Mouse (Mus musculus) myocyte (in vitro differentiated cells): ENCODE results near the gene Cabcoco1. TPM values are rescaled to one million over a fixed set of nuclear protein-coding genes. Genes with fewer than 3 reads are reported as not detected.

Experiments
- H3K27me3 ChIP-seq: one replicate; pipeline ENCODE4 v1.6.1; 2011; ENCODE audit not compliant: control insufficient read depth, insufficient read depth, insufficient read length
- H3K36me3 ChIP-seq: one replicate; pipeline ENCODE4 v1.6.1; 2011; ENCODE audit not compliant: control insufficient read depth, insufficient read depth
- H3K4me2 ChIP-seq: one replicate; pipeline ENCODE4 v1.6.1; 2011; ENCODE audit warnings: low read depth, control low read depth
- H3K4me3 ChIP-seq: one replicate; pipeline ENCODE4 v1.5.1; 2011; ENCODE audit warnings: mild to moderate bottlenecking, control low read depth, moderate library complexity
- H3K79me2 ChIP-seq: one replicate; pipeline ENCODE4 v1.6.1; 2011; ENCODE audit not compliant: control insufficient read depth, insufficient read depth
- H3ac ChIP-seq: one replicate; pipeline ENCODE4 v1.6.1; 2011; ENCODE audit not compliant: control insufficient read depth, insufficient read length
- CEBPB ChIP-seq: IDR thresholded peaks from 2 replicates; pipeline ENCODE4 v1.6.1; 2011; ENCODE audit warnings: mild to moderate bottlenecking, moderate library complexity; ENCODE audit not compliant: poor library complexity, insufficient read depth, severe bottlenecking
- E2F4 ChIP-seq: IDR thresholded peaks from one replicate; pipeline ENCODE4 v1.6.1; 2011; ENCODE audit warnings: mild to moderate bottlenecking, control low read depth, moderate library complexity; ENCODE audit not compliant: insufficient read depth
- MAX ChIP-seq: IDR thresholded peaks from one replicate; pipeline ENCODE4 v1.6.1; 2011; ENCODE audit warnings: low read depth, mild to moderate bottlenecking, control low read depth
- MYOD1 ChIP-seq, 3 experiments: IDR thresholded peaks; one replicate each; pipeline ENCODE4 v1.6.1; 2011; ENCODE audit warnings: control low read depth in 2 of 3, low read depth in 2 of 3, mild to moderate bottlenecking in 2 of 3, moderate library complexity in 1 of 3; ENCODE audit not compliant: insufficient read length in 2 of 3, control insufficient read depth in 1 of 3
- MYOG ChIP-seq, 3 experiments: IDR thresholded peaks; one replicate each; pipeline ENCODE4 v1.6.1; 2011; ENCODE audit warnings: control low read depth in 2 of 3, low read depth in 2 of 3, mild to moderate bottlenecking in 2 of 3; ENCODE audit not compliant: insufficient read length in 2 of 3, control insufficient read depth in 1 of 3, insufficient read depth in 1 of 3
- POLR2A ChIP-seq: IDR thresholded peaks from one replicate; pipeline ENCODE4 v1.6.1; 2011; ENCODE audit warnings: low read depth, mild to moderate bottlenecking, control low read depth, moderate library complexity; ENCODE audit not compliant: insufficient read length
- POLR2AphosphoS2 ChIP-seq: IDR thresholded peaks from one replicate; pipeline ENCODE4 v1.6.1; 2011; ENCODE audit warnings: low read depth, control low read depth; ENCODE audit not compliant: insufficient read length
- REST ChIP-seq: IDR thresholded peaks from one replicate; pipeline ENCODE4 v1.6.1; 2011; ENCODE audit warnings: mild to moderate bottlenecking, control low read depth, moderate library complexity; ENCODE audit not compliant: insufficient read depth, insufficient read length
- SRF ChIP-seq: IDR thresholded peaks from one replicate; pipeline ENCODE4 v1.6.1; 2011; ENCODE audit warnings: low read depth; ENCODE audit not compliant: control insufficient read depth, insufficient read length
- TCF12 ChIP-seq: IDR thresholded peaks from one replicate; pipeline ENCODE4 v1.6.1; 2011; ENCODE audit warnings: mild to moderate bottlenecking, control low read depth; ENCODE audit not compliant: poor library complexity, insufficient read depth, severe bottlenecking
- TCF3 ChIP-seq: IDR thresholded peaks from one replicate; pipeline ENCODE4 v1.6.1; 2011; ENCODE audit warnings: low read depth, control low read depth; ENCODE audit not compliant: insufficient read length
- USF1 ChIP-seq: IDR thresholded peaks from one replicate; pipeline ENCODE4 v1.6.1; 2011; ENCODE audit warnings: low read depth, mild to moderate bottlenecking, control low read depth, moderate library complexity
- polyA plus RNA-seq: library from polyadenylated mRNA; unstranded; fragments of >200 nt; fragmentation: generic; extraction: Trizol; gene quantifications from one replicate; pipeline ENCODE4 v1.2.1, GENCODE M21; 2012; ENCODE audit warnings: missing spikeins

The Cabcoco1 gene
- polyA plus RNA-seq, 1 experiment, result not detected

DNA sequence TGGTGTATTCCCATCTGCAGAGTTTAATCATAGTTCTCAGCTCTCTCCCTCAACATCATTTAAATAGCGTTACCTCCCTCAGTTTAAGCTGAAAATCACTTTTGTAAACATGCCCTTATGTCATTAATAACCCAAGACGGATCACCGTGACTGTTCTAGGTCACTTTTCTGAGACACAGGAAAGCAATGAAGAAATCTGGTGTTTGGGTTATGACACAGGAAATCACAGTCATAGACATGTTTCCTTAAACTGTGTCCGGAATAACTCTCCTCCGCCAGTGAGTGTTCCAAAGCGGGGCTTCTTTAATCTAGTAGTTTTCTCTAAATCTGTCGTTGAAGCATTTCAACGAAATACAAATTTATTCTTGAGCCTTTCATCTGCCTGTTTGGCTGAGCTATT, 68.9 kb downstream of the Cabcoco1 start:
- H3K4me2 ChIP-seq, result no peak overlapping the region
- H3K27me3 ChIP-seq, result no peaks in the 10 kb centered on the region
- H3K36me3 ChIP-seq, result no peaks in the 10 kb centered on the region
- no peak overlapping the region for H3ac ChIP-seq
- TF ChIP-seq REST, result no peak
- H3K79me2 ChIP-seq, result no peaks in the 10 kb centered on the region
- H3K4me3 ChIP-seq, result no peak overlapping the region

DNA sequence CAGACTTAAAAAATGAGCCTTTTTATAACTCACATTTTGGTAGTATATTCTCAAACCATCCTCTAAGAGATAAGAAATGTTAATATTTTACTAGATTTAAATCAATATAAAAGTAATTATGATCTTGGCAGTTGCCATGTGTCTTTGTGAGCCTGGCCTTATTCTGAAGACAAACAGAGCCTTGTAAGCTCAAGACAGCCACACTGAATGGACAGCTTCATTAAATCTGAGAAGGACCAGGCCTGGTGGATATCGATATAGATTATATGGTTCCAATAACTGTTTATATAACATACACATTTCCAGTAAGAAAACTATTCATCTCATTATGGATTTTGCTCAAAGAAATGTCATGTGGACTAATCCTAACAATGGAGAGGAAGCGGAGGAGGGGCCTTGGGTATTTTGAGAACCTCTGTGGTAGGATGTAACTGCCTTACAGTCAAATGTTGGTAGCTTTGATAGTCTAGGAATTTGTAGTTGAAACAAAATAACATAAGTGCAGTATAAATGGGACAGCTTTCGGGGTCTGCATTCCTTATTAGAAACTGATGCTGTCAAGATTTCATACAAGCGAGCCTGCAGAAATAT, 75.9 kb downstream of the Cabcoco1 start:
- Histone ChIP-seq H3K27me3 (no peaks in the 10 kb centered on the region), H3K4me3 (no peak overlapping the region), H3K4me2 (no peak overlapping the region), H3K79me2 (no peaks in the 10 kb centered on the region), H3K36me3 (no peaks in the 10 kb centered on the region), H3ac (no peak overlapping the region)
- no peak for TF ChIP-seq MYOG (IDR thresholded peaks at IDR 0.05; ENCODE audit: control insufficient read depth in 1 of 3, insufficient read depth in 1 of 3, insufficient read length in 2 of 3, low read depth in 2 of 3)

DNA sequence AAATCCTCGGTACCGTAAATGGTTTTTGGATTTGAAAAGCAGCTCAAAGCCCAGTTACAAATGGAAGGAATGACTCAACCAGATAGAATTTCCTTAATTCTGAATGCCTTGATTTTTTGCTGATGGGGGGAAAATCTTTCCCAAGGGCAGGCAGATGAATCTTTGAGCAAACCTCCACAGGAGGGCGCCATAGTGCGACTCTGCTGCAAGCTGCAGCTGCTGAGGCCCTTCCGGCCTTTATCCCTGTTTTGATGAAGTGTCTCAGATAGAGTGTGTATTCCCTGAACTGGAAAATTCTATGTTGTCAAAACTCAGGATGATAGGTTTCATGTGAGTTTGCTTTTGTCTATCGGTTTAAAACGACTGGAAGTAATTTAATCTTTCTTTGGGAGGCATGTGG, 76.8 kb downstream of the Cabcoco1 start:
- TF ChIP-seq TCF12 (no peak), MYOD1 (IDR thresholded peaks at IDR 0.05; ENCODE audit: control insufficient read depth in 1 of 3, insufficient read length in 2 of 3, low read depth in 2 of 3) (peak in 1 of 3 experiments; percentile 68), MYOG (IDR thresholded peaks at IDR 0.05; ENCODE audit: control insufficient read depth in 1 of 3, insufficient read depth in 1 of 3, insufficient read length in 2 of 3, low read depth in 2 of 3) (peak in 2 of 3 experiments; percentile 43 to 61)
- H3K36me3 ChIP-seq, result no peaks in the 10 kb centered on the region
- no peaks in the 10 kb centered on the region for H3K79me2 ChIP-seq
- no peak overlapping the region for H3ac ChIP-seq
- H3K4me3 ChIP-seq, result no peak overlapping the region
- H3K27me3 ChIP-seq, result no peaks in the 10 kb centered on the region
- no peak overlapping the region for H3K4me2 ChIP-seq

DNA sequence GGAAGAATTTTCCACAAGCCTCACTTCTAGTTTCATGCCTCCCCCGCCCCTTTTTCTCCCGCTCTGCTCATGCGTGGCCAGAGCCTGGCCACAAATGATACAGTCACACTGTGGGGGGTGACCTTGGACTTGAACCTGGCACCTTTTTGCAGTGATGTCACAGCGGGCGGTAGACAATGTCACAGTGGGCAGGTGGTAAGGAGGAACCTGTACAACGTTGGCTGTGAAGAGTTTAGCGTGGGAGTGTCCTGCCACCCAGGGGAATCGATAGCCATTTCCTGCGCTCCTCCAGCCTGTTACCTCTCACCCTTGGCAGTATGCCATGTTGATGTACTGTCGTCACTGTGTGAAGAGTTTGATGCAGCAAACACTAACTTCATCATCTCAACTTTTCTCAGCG, 81.9 kb downstream of the Cabcoco1 start:
- TF ChIP-seq MAX (no peak), POLR2AphosphoS2 (no peak), CEBPB (no peak), REST (no peak), TCF12 (no peak), MYOG (IDR thresholded peaks at IDR 0.05; ENCODE audit: control insufficient read depth in 1 of 3, insufficient read depth in 1 of 3, insufficient read length in 2 of 3, low read depth in 2 of 3) (no peak), SRF (no peak), MYOD1 (IDR thresholded peaks at IDR 0.05; ENCODE audit: control insufficient read depth in 1 of 3, insufficient read length in 2 of 3, low read depth in 2 of 3) (no peak), USF1 (no peak), POLR2A (no peak), E2F4 (no peak), TCF3 (no peak)
- Histone ChIP-seq H3K4me2 (no peak overlapping the region), H3K36me3 (no peaks in the 10 kb centered on the region), H3K4me3 (no peak overlapping the region), H3ac (no peak overlapping the region), H3K27me3 (no peaks in the 10 kb centered on the region), H3K79me2 (no peaks in the 10 kb centered on the region)

DNA sequence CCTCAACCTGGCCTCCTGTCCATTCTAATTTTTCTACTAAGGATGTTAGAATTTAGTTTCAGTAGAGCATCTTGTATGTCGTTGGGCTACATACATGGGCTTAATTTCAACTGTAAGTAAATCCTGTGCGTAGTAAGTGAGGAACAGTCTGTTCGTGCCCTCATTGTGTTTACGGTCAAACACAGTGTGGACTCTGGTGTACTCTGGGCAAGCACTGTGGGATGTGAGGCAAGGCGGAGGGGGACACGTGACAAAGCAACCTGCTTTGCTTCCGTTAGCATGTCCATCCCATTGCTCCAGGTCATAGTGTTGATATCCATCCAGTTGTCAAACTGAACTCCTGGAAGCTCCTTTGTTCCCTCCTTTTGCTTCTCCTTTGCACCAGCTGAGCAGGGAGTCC, 84.7 kb downstream of the Cabcoco1 start:
- Histone ChIP-seq H3K4me3 (no peak overlapping the region), H3K27me3 (no peaks in the 10 kb centered on the region), H3K36me3 (no peaks in the 10 kb centered on the region), H3K4me2 (no peak overlapping the region), H3K79me2 (no peaks in the 10 kb centered on the region), H3ac (no peak overlapping the region)
- no peak for TF ChIP-seq MYOD1 (IDR thresholded peaks at IDR 0.05; ENCODE audit: control insufficient read depth in 1 of 3, insufficient read length in 2 of 3, low read depth in 2 of 3)
- TF ChIP-seq TCF12, result no peak

DNA sequence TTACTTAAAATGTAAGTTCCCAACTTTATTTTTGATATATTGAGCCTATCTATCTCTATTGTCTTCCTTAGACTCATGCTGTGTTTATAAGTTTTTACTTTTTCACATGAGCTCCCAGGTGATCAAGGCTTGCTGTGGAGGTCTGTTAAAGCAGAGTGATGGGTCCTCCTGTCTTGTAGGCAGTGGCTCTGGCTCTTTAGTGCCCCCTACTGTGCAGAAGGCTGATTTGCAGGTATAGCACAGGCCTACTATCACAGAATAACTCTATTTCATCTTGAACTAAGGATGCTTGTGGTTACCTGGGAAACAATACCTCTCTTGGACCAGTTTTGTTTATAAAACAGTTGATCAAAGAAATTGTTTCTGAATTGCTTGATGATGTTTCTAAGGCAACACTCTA, 87.2 kb downstream of the Cabcoco1 start:
- H3K79me2 ChIP-seq, result no peaks in the 10 kb centered on the region
- H3K36me3 ChIP-seq, result no peaks in the 10 kb centered on the region
- no peak overlapping the region for H3K4me2 ChIP-seq
- no peak for TF ChIP-seq SRF
- TF ChIP-seq MYOD1 (IDR thresholded peaks at IDR 0.05; ENCODE audit: control insufficient read depth in 1 of 3, insufficient read length in 2 of 3, low read depth in 2 of 3), result no peak
- TF ChIP-seq POLR2AphosphoS2, result no peak
- TF ChIP-seq TCF12, result no peak
- TF ChIP-seq MYOG (IDR thresholded peaks at IDR 0.05; ENCODE audit: control insufficient read depth in 1 of 3, insufficient read depth in 1 of 3, insufficient read length in 2 of 3, low read depth in 2 of 3), result no peak
- TF ChIP-seq E2F4, result no peak
- no peak for TF ChIP-seq REST
- TF ChIP-seq MAX, result no peak
- TF ChIP-seq USF1, result no peak
- TF ChIP-seq TCF3, result no peak
- no peak for TF ChIP-seq CEBPB
- no peak for TF ChIP-seq POLR2A
- no peaks in the 10 kb centered on the region for H3K27me3 ChIP-seq
- no peak overlapping the region for H3K4me3 ChIP-seq
- no peak overlapping the region for H3ac ChIP-seq
